Mouse (Mus musculus): ENCODE data around the gene Shroom3. TPM values are rescaled to one million over a fixed set of nuclear protein-coding genes. Genes with fewer than 3 reads are reported as not detected.

Gene Shroom3
- total and polyA plus RNA-seq, 3 experiments = not detected

DNA sequence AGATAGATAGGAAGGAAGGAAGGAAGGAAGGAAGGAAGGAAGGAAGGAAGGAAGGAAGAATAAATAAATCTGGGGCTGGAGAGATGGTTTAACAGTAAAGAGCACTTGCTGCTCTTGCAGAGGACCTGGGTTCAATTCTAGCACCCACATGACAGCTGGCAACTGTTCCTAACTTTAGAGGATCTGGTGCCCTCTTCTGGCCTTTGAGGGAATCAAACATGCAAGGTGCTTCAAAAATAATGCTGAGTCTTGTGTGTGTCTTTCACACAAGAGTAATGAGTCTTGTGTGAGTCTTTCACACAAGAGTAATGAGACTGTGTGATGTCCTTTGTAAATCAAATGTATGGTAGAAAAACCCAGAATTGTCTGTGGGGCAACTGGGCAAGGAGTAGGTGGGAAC lies 299.4 kb downstream of the Shroom3 start:
- Histone ChIP-seq H3K9me3 (replicated peaks; ENCODE audit: insufficient read depth, low read length) (no peaks in the 10 kb centered on the region), H3K27me3 (ENCODE audit: control insufficient read depth in 1 of 2, insufficient read depth in 2 of 2, low read length in 2 of 2) (no peaks in the 10 kb centered on the region; a peak in 1 of 4 replicates), H3K9ac (ENCODE audit: control insufficient read depth, low read depth, low read length, poor library complexity, severe bottlenecking) (no peak overlapping the region), H3K4me1 (ENCODE audit: control insufficient read depth in 1 of 2, insufficient read depth in 2 of 2, low read length in 2 of 2) (no peaks in the 10 kb centered on the region), H3K27ac (ENCODE audit: control insufficient read depth, low read depth, low read length) (no peak overlapping the region), H3K79me2 (ENCODE audit: control insufficient read depth, insufficient read depth, low read length, poor library complexity) (no peaks in the 10 kb centered on the region), H3K36me3 (ENCODE audit: control insufficient read depth in 1 of 2, insufficient read depth in 2 of 2, low read length in 2 of 2) (no peaks in the 10 kb centered on the region), H3K4me3 (ENCODE audit: control insufficient read depth in 1 of 2, insufficient read depth in 1 of 2, low read depth in 2 of 2, low read length in 2 of 2) (no peak overlapping the region)
- TF ChIP-seq EP300 (IDR thresholded peaks at IDR 0.05; ENCODE audit: low read depth in 1 of 2, low read length in 2 of 2) (no peak), CTCF (IDR thresholded peaks at IDR 0.05 in 2 of 3, conservative IDR thresholded peaks at IDR 0.05 in 1 of 3; ENCODE audit: control insufficient read depth in 1 of 3, insufficient read depth in 1 of 3, low read depth in 2 of 3, low read length in 3 of 3, poor library complexity in 1 of 3, severe bottlenecking in 1 of 3) (peak; percentile 23 to 45 (median 38)), ZC3H11A (IDR thresholded peaks at IDR 0.05; ENCODE audit: low read depth, low read length) (no peak), RAD21 (IDR thresholded peaks at IDR 0.05; ENCODE audit: low read depth, low read length) (peak; percentile 31), SMC3 (IDR thresholded peaks at IDR 0.05; ENCODE audit: low read depth, low read length) (peak; percentile 38)
- peak; percentile 49 for DNase-seq (ENCODE audit: low read depth, low spot score)

DNA sequence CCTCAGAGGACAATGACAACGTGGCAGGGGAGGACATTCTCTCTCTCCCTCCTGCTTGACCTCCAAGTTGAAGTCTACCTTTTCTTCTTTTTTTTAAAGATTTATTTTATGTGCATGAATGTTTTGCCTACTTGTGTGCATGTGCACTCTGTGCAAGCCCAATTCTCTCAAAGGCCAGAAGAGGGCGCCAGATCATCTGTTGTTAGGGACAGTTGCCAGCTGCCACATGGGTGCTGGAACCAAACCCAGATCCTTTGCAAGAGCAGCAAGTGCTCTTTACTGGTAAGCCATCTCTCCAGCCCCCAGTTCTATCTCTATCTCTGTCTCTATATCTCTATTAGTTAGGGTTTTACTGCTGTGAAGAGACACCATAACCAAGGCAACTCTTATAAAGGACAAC lies 300.7 kb downstream of the Shroom3 start:
- H3K27me3 ChIP-seq (ENCODE audit: control insufficient read depth in 1 of 2, insufficient read depth in 2 of 2, low read length in 2 of 2) = no peaks in the 10 kb centered on the region; a peak in 1 of 4 replicates
- TF ChIP-seq RAD21 (IDR thresholded peaks at IDR 0.05; ENCODE audit: low read depth, low read length) (peak; percentile 53), SMC3 (IDR thresholded peaks at IDR 0.05; ENCODE audit: low read depth, low read length) (peak; percentile 54), TAL1 (IDR thresholded peaks at IDR 0.05; ENCODE audit: low read length) (no peak), CTCF (IDR thresholded peaks at IDR 0.05 in 2 of 3, conservative IDR thresholded peaks at IDR 0.05 in 1 of 3; ENCODE audit: control insufficient read depth in 1 of 3, insufficient read depth in 1 of 3, low read depth in 2 of 3, low read length in 3 of 3, poor library complexity in 1 of 3, severe bottlenecking in 1 of 3) (peak; percentile 46 to 61 (median 54)), ZC3H11A (IDR thresholded peaks at IDR 0.05; ENCODE audit: low read depth, low read length) (peak; percentile 38; the same call in 1 of the 2 replicates), ZNF384 (IDR thresholded peaks at IDR 0.05; ENCODE audit: low read depth, low read length) (no peak)

DNA sequence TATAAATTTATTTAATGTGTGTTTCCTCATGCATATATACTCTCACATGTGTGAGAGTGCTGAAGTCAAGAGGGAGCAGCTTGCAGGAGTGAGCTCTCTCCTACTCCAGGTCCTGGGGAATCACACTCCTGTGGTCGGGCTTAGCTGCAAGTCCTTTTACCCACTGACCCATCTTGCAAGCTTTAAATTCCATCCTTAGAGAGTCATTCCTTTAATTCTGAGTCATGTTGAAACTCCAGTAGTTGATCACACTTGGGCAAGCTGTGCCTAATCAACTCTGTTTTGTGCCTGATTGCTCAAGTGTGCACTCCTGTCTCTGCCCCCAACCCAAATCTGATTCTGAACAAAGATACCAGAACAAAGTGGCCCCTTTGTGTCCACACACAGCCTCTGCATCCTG lies 301.5 kb downstream of the Shroom3 start:
- H3K27ac ChIP-seq (ENCODE audit: control insufficient read depth, low read depth, low read length) = no peak overlapping the region
- H3K9ac ChIP-seq (ENCODE audit: control insufficient read depth, low read depth, low read length, poor library complexity, severe bottlenecking) = no peak overlapping the region
- TF ChIP-seq E2F4 (IDR thresholded peaks at IDR 0.05; ENCODE audit: borderline replicate concordance, low read depth, low read length) (no peak), MAX (IDR thresholded peaks at IDR 0.05; ENCODE audit: low read length) (no peak), TBP (IDR thresholded peaks at IDR 0.05; ENCODE audit: low read depth, low read length) (no peak), UBTF (IDR thresholded peaks at IDR 0.05; ENCODE audit: borderline replicate concordance, insufficient read depth, low read depth, low read length) (no peak), CTCF (IDR thresholded peaks at IDR 0.05 in 2 of 3, conservative IDR thresholded peaks at IDR 0.05 in 1 of 3; ENCODE audit: control insufficient read depth in 1 of 3, insufficient read depth in 1 of 3, low read depth in 2 of 3, low read length in 3 of 3, poor library complexity in 1 of 3, severe bottlenecking in 1 of 3) (no peak), GATA1 (IDR thresholded peaks at IDR 0.05; ENCODE audit: low read depth, low read length) (no peak), MAZ (IDR thresholded peaks at IDR 0.05; ENCODE audit: low read depth, low read length) (no peak), GABPA (IDR thresholded peaks at IDR 0.05; ENCODE audit: low read depth, low read length) (no peak), NELFE (IDR thresholded peaks at IDR 0.05; ENCODE audit: low read depth, low read length) (no peak), SIN3A (IDR thresholded peaks at IDR 0.05; ENCODE audit: low read length) (no peak), KAT2A (conservative IDR thresholded peaks at IDR 0.05; ENCODE audit: low read depth, low read length) (no peak), JUND (IDR thresholded peaks at IDR 0.05; ENCODE audit: low read depth, low read length) (no peak), EP300 (IDR thresholded peaks at IDR 0.05; ENCODE audit: low read depth in 1 of 2, low read length in 2 of 2) (no peak), NRF1 (IDR thresholded peaks at IDR 0.05; ENCODE audit: insufficient read depth, low read depth, low read length, poor library complexity, severe bottlenecking) (no peak), POLR2A (IDR thresholded peaks at IDR 0.05; ENCODE audit: control insufficient read depth in 1 of 2, insufficient read depth in 1 of 2, low read depth in 1 of 2, low read length in 2 of 2, poor library complexity in 1 of 2) (no peak), MAFK (IDR thresholded peaks at IDR 0.05; ENCODE audit: borderline replicate concordance, low read depth, low read length) (no peak), USF2 (IDR thresholded peaks at IDR 0.05; ENCODE audit: borderline replicate concordance in 1 of 2, insufficient read depth in 1 of 2, low read depth in 1 of 2, low read length in 2 of 2) (no peak), MYB (IDR thresholded peaks at IDR 0.05; ENCODE audit: low read depth, low read length) (no peak)
- H3K36me3 ChIP-seq (ENCODE audit: control insufficient read depth in 1 of 2, insufficient read depth in 2 of 2, low read length in 2 of 2) = no peaks in the 10 kb centered on the region
- H3K4me1 ChIP-seq (ENCODE audit: control insufficient read depth in 1 of 2, insufficient read depth in 2 of 2, low read length in 2 of 2) = no peaks in the 10 kb centered on the region
- no peak overlapping the region for H3K4me3 ChIP-seq (ENCODE audit: control insufficient read depth in 1 of 2, insufficient read depth in 1 of 2, low read depth in 2 of 2, low read length in 2 of 2)
- no peaks in the 10 kb centered on the region; a peak in 1 of 4 replicates for H3K27me3 ChIP-seq (ENCODE audit: control insufficient read depth in 1 of 2, insufficient read depth in 2 of 2, low read length in 2 of 2)
- H3K9me3 ChIP-seq (replicated peaks; ENCODE audit: insufficient read depth, low read length) = no peaks in the 10 kb centered on the region
- no peak for DNase-seq (ENCODE audit: low read depth, low spot score)
- no peaks in the 10 kb centered on the region for H3K79me2 ChIP-seq (ENCODE audit: control insufficient read depth, insufficient read depth, low read length, poor library complexity)

More for the DNA sequence above, 300.7 kb downstream of the Shroom3 start:
- Histone ChIP-seq H3K9ac (ENCODE audit: control insufficient read depth, low read depth, low read length, poor library complexity, severe bottlenecking) (no peak overlapping the region), H3K9me3 (replicated peaks; ENCODE audit: insufficient read depth, low read length) (no peaks in the 10 kb centered on the region), H3K27ac (ENCODE audit: control insufficient read depth, low read depth, low read length) (no peak overlapping the region), H3K36me3 (ENCODE audit: control insufficient read depth in 1 of 2, insufficient read depth in 2 of 2, low read length in 2 of 2) (no peaks in the 10 kb centered on the region), H3K4me3 (ENCODE audit: control insufficient read depth in 1 of 2, insufficient read depth in 1 of 2, low read depth in 2 of 2, low read length in 2 of 2) (no peak overlapping the region), H3K4me1 (ENCODE audit: control insufficient read depth in 1 of 2, insufficient read depth in 2 of 2, low read length in 2 of 2) (no peaks in the 10 kb centered on the region), H3K79me2 (ENCODE audit: control insufficient read depth, insufficient read depth, low read length, poor library complexity) (no peaks in the 10 kb centered on the region)
- peak; percentile 44 for DNase-seq (ENCODE audit: low read depth, low spot score)
